Mouse (Mus musculus) liver, embryonic 12.5 days (tissue): ENCODE measurements around the gene Olfr1006. TPM values are rescaled to one million over a fixed set of nuclear protein-coding genes. Genes with fewer than 3 reads are reported as not detected.
"Not testable (repeated sequence)": the region's sequence is repeated elsewhere in the genome, so short reads cannot be mapped to it uniquely, and the experiment has no call there.

Experiments used
- ATAC-seq: fragments of 200-750 bp; cut with Nextera tagmentation; 2 replicates; pipeline ENCODE4 v1.8.0; 2017; ENCODE audit warnings: moderate number of reproducible peaks, mild to moderate bottlenecking, moderate library complexity
- H3K27ac ChIP-seq: fragments of 300-500 bp; sonication (generic); 2 replicates; pipeline ENCODE4 v1.5.1; 2016; ENCODE audit warnings: mild to moderate bottlenecking
- H3K27me3 ChIP-seq: fragments of 300-500 bp; sonication (generic); replicated peaks from 2 replicates; pipeline ENCODE4 v1.6.1; 2016; ENCODE audit warnings: mild to moderate bottlenecking, moderate library complexity
- H3K36me3 ChIP-seq: fragments of 300-500 bp; sonication (generic); 2 replicates; pipeline ENCODE4 v1.6.1; 2016; ENCODE audit warnings: mild to moderate bottlenecking, moderate library complexity
- H3K4me1 ChIP-seq: fragments of 300-500 bp; sonication (generic); 2 replicates; pipeline ENCODE4 v1.6.1; 2016
- H3K4me2 ChIP-seq: fragments of 300-500 bp; sonication (generic); 2 replicates; pipeline ENCODE4 v1.6.1; 2016; ENCODE audit warnings: mild to moderate bottlenecking, moderate library complexity
- H3K4me3 ChIP-seq: fragments of 300-500 bp; sonication (generic); 2 replicates; pipeline ENCODE4 v1.5.1; 2016; ENCODE audit warnings: mild to moderate bottlenecking, moderate library complexity
- H3K9ac ChIP-seq: fragments of 300-500 bp; sonication (generic); 2 replicates; pipeline ENCODE4 v1.6.1; 2016; ENCODE audit warnings: mild to moderate bottlenecking, moderate library complexity
- H3K9me3 ChIP-seq: fragments of 300-500 bp; sonication (generic); replicated peaks from 2 replicates; pipeline ENCODE4 v1.6.1; 2016; ENCODE audit warnings: mild to moderate bottlenecking, moderate library complexity
- WGBS: fragments of 180-500 bp; shearing (Covaris S2); methylation state at CpG from one replicate; pipeline ENCODE4 v1.1.7; 2016; ENCODE audit not compliant: insufficient replicate concordance; 5-methylcytosine and 5-hydroxymethylcytosine counted together
- polyA plus RNA-seq: library from polyadenylated mRNA; unstranded; fragments of >200 nt; fragmentation: Nextera tagmentation; extraction: Ambion mirVana; gene quantifications from 2 replicates; pipeline ENCODE4 v1.2.1, GENCODE M21; 2016

The Olfr1006 gene
- polyA plus RNA-seq = not detected in 2 replicates

DNA sequence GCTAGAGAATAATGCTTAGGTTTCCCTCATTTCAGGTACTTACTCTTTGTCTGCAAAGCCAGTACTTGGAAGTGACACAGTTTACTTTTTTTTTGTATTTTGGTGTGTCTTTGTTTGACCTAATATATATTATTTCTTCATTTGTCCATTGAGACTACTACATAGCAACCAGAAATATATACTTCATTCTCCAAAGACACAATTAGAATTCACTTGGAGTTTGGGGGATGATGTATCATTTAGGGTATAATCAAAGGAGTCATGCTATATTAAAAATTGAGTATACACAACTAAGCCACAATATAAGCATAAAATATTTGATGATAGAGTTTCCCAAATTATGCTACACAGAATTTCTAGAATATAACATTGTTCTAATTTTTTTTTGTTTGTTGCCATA is at the start of gene Olfr1006:
Olfr1006 (minus strand) TSS at position 101 of the 400 bp plus-strand sequence.
- Histone ChIP-seq H3K9ac (no peak within 1 kb of the TSS), H3K27me3 (no peaks in the 10 kb centered on the region), H3K4me2 (no peak within 1 kb of the TSS), H3K4me1 (no peaks in the 10 kb centered on the region), H3K4me3 (no peak within 1 kb of the TSS), H3K27ac (no peak within 1 kb of the TSS), H3K36me3 (no peaks in the 10 kb centered on the region), H3K9me3 (no peaks in the 10 kb centered on the region)
- ATAC-seq = no peak

GRCm38 (mm10) chr2:85725793-85726192 is 47.2 kb upstream of the Olfr1006 start:
- no peaks in the 10 kb centered on the region for H3K9me3 ChIP-seq
- no peaks in the 10 kb centered on the region for H3K27me3 ChIP-seq
- no peak overlapping the region for H3K27ac ChIP-seq
- no peaks in the 10 kb centered on the region for H3K4me1 ChIP-seq
- no peak for ATAC-seq
- H3K36me3 ChIP-seq = no peaks in the 10 kb centered on the region
- H3K4me3 ChIP-seq = no peak overlapping the region
- H3K9ac ChIP-seq = no peak overlapping the region
- no peak overlapping the region for H3K4me2 ChIP-seq
- WGBS = 14% methylated on average over 3 of the region's 3 CpGs

- Histone ChIP-seq H3K27me3 (no peaks in the 10 kb centered on the region), H3K4me3 (no peak within 1 kb of the TSS), H3K27ac (no peak within 1 kb of the TSS), H3K9me3 (no peaks in the 10 kb centered on the region), H3K4me2 (no peak within 1 kb of the TSS), H3K4me1 (no peaks in the 10 kb centered on the region), H3K9ac (no peak within 1 kb of the TSS), H3K36me3 (no peaks in the 10 kb centered on the region)
- no peak for ATAC-seq
- 63% methylated on average over 1 of the region's 1 CpGs for WGBS
Measured at GRCm38 (mm10) chr2:85715119-85715518, 36.6 kb upstream of the Olfr1006 start, which contains the start of gene Olfr1009. Olfr1009 (plus strand) TSS chr2:85715419.

GRCm38 (mm10) chr2:85711159-85711558 is 32.6 kb upstream of the Olfr1006 start:
- Histone ChIP-seq H3K36me3 (no peaks in the 10 kb centered on the region), H3K9me3 (no peaks in the 10 kb centered on the region), H3K4me3 (no peak overlapping the region), H3K4me2 (no peak overlapping the region), H3K27me3 (no peaks in the 10 kb centered on the region), H3K4me1 (no peaks in the 10 kb centered on the region), H3K27ac (no peak overlapping the region), H3K9ac (no peak overlapping the region)
- ATAC-seq = no peak
- WGBS = 27% methylated on average over 1 of the region's 1 CpGs

- not testable (repeated sequence) for H3K4me3 ChIP-seq, ATAC-seq, H3K27me3 ChIP-seq, H3K9me3 ChIP-seq, H3K4me1 ChIP-seq, H3K36me3 ChIP-seq, H3K27ac ChIP-seq, H3K9ac ChIP-seq, H3K4me2 ChIP-seq
- WGBS = 49% methylated on average over 2 of the region's 2 CpGs
Measured at GRCm38 (mm10) chr2:85710680-85711079, 32.1 kb upstream of the Olfr1006 start.

GRCm38 (mm10) chr2:85689131-85689530 is 10.6 kb upstream of the Olfr1006 start, which contains the start of gene Olfr1008:
Olfr1008 (plus strand) TSS chr2:85689431.
- Histone ChIP-seq H3K27me3 (no peaks in the 10 kb centered on the region), H3K36me3 (no peaks in the 10 kb centered on the region), H3K4me3 (no peak within 1 kb of the TSS), H3K9ac (no peak within 1 kb of the TSS), H3K27ac (no peak within 1 kb of the TSS), H3K4me1 (no peaks in the 10 kb centered on the region), H3K9me3 (0 out of 2 replicates have a peak, but pooled peaks cover 4% of the 10 kb centered on the region), H3K4me2 (no peak within 1 kb of the TSS)
- no peak for ATAC-seq

DNA sequence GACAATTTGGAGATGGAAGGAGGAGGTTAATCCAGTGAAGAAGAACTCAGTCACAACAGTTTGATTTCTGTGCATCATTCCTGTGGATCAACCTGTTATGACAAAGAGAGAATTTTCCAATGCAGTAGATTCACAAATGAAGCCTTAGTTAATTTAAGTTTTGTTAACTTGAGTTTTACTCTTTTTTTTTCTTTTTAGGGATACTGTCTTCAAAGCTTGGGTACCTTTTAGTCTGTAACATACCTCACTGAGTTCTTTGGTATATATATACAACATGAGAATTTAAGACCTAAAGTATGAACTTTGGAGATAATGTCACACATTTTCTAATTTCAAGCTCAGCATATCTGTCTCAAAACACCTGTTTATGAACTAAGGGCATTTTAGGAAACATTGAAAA is 14.2 kb downstream of the Olfr1006 start, which contains the start of gene Olfr154:
Olfr154 (minus strand) TSS at position 101 of the 400 bp plus-strand sequence.
- not testable (repeated sequence) for ATAC-seq, H3K4me1 ChIP-seq, H3K9me3 ChIP-seq, H3K4me3 ChIP-seq, H3K36me3 ChIP-seq, H3K4me2 ChIP-seq, H3K27me3 ChIP-seq, H3K9ac ChIP-seq, H3K27ac ChIP-seq

DNA sequence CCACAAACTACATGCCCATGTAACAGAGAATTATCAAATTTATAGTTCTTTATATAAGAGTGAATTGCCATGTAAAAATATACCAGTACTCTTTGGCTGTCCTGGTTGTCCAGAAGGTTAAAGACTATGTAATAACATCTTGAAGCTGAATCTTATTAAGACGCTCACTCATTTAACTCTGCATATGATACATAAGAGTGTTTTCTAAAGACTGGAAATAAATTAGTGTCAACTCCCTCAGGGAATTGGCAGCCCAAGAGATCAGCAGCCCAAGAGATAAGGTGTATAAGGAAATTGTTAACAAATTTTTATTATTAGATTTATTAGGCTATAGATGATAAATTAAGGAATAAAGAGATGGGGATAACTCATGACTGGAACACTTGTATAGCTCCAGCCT is 28.0 kb downstream of the Olfr1006 start, which contains the start of gene Olfr1002:
Olfr1002 (minus strand) TSS at position 101 of the 400 bp plus-strand sequence.
- 73% methylated on average over 1 of the region's 1 CpGs for WGBS
- no peak for ATAC-seq

More for the DNA sequence above, 28.0 kb downstream of the Olfr1006 start, which contains the start of gene Olfr1002:
- no peak within 1 kb of the TSS for H3K4me3 ChIP-seq
- no peak within 1 kb of the TSS for H3K4me2 ChIP-seq
- no peaks in the 10 kb centered on the region for H3K36me3 ChIP-seq
- H3K27me3 ChIP-seq = no peaks in the 10 kb centered on the region
- no peak within 1 kb of the TSS for H3K9ac ChIP-seq
- no peaks in the 10 kb centered on the region for H3K4me1 ChIP-seq
- H3K9me3 ChIP-seq = no peaks in the 10 kb centered on the region
- no peak within 1 kb of the TSS for H3K27ac ChIP-seq

Other genes starting within 250 kb of the Olfr1006 start
- not detected in 2 replicates for gene Olfr994, start 242.3 kb downstream of the Olfr1006 start, polyA plus RNA-seq
- not detected in 2 replicates for gene Olfr995, start 235.1 kb downstream of the Olfr1006 start, polyA plus RNA-seq
- not detected in 2 replicates for gene 4833423E24Rik, start 159.7 kb downstream of the Olfr1006 start, polyA plus RNA-seq
- not detected in 2 replicates for gene Olfr996, start 99.6 kb downstream of the Olfr1006 start, polyA plus RNA-seq
- gene Olfr998, start 89.8 kb downstream of the Olfr1006 start, polyA plus RNA-seq = not detected in 2 replicates
- gene Olfr1000, start 66.9 kb downstream of the Olfr1006 start, polyA plus RNA-seq = not detected in 2 replicates
- gene Olfr1002, start 28.1 kb downstream of the Olfr1006 start, polyA plus RNA-seq = not detected in 2 replicates
- not detected in 2 replicates for gene Olfr154, start 14.3 kb downstream of the Olfr1006 start, polyA plus RNA-seq
- gene Olfr1008, start 10.7 kb upstream of the Olfr1006 start, polyA plus RNA-seq = not detected in 2 replicates
- not detected in 2 replicates for gene Olfr1009, start 36.7 kb upstream of the Olfr1006 start, polyA plus RNA-seq
- gene Olfr1012, start 84.0 kb upstream of the Olfr1006 start, polyA plus RNA-seq = not detected in 2 replicates
- gene Olfr1013, start 88.3 kb upstream of the Olfr1006 start, polyA plus RNA-seq = not detected in 2 replicates
- gene Olfr1014, start 93.9 kb upstream of the Olfr1006 start, polyA plus RNA-seq = not detected in 2 replicates
- not detected in 2 replicates for gene Olfr1015, start 103.2 kb upstream of the Olfr1006 start, polyA plus RNA-seq
- not detected in 2 replicates for gene Olfr1016, start 123.8 kb upstream of the Olfr1006 start, polyA plus RNA-seq
- not detected in 2 replicates for gene Olfr1018, start 139.7 kb upstream of the Olfr1006 start, polyA plus RNA-seq
- not detected in 2 replicates for gene Olfr1019, start 166.7 kb upstream of the Olfr1006 start, polyA plus RNA-seq
- not detected in 2 replicates for gene Olfr1020, start 168.3 kb upstream of the Olfr1006 start, polyA plus RNA-seq
- not detected in 2 replicates for gene Olfr1022, start 189.8 kb upstream of the Olfr1006 start, polyA plus RNA-seq
- not detected in 2 replicates for gene Olfr1023, start 206.9 kb upstream of the Olfr1006 start, polyA plus RNA-seq
- not detected in 2 replicates for gene Olfr1024, start 226.3 kb upstream of the Olfr1006 start, polyA plus RNA-seq
- gene Olfr1025-ps1, start 236.4 kb upstream of the Olfr1006 start, polyA plus RNA-seq = not detected in 2 replicates
- not detected in 2 replicates for gene Olfr1026, start 242.8 kb upstream of the Olfr1006 start, polyA plus RNA-seq